Mouse (Mus musculus): ENCODE data around the gene Rnf141.

Gene Rnf141

DNA sequence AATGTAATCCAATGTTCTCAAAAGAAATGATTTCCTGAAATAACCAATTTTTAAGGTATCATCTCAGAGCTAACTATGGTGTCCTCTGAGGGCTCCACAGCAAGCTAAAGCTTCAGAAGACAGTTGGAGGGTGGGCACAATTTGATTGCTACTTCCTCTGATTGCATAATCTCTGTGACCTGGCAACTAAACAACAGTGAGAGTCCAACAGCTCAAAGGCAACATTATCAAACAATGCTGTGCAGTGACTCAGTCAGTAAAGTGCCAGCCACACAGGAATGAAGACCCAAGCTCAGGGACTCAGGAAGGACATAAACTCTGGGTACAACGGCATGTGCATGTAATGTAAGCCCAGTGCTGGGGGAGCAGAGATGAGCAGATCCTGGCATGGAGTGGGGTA lies 11.2 kb downstream of the Rnf141 start:
- no peak for DNase-seq (ENCODE audit: low spot score)

DNA sequence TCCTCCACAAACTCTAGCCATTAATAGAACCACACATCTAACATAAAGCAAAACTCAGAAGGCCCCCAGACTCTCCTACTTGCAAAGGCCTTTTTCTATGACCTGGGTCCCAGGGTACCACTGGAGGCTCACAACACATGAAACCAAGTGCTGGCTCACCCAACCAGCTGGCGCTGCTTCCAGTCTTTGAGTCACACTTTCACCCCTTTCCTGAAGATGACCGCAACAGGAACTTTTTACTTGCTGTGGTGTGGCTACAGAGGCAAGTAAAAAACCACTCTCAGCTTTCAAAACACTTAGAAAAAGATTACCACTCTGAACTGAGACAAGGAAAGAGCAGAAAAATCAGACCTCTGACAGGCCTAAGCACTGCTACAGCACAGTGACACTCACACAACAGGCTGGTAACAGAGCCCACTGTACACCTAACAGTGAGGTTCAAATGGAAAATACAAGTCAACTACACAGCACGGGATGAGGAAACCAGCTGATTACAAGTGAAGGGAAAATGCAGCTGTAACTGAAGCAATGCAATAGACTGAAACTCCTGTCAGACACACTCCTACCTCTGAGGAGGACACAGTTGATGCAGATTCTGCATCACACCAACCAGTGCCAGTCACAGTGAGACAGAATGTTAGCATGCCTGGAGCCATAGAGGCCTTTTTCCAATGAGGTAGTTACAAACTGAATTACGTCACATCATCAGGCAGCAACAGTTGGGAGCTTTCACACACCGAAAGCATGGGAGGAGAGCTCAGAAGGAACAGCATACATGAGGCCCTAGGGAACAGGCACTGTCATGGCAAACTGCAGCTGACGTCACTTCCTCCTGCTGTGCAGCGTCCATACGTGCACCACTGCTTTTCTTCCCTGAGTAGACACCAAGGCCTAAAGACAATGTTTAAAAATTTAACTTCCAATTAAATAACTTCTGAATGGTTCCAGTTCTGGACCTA lies 20.0 kb downstream of the Rnf141 start:
- no peak for DNase-seq (ENCODE audit: low spot score)

DNA sequence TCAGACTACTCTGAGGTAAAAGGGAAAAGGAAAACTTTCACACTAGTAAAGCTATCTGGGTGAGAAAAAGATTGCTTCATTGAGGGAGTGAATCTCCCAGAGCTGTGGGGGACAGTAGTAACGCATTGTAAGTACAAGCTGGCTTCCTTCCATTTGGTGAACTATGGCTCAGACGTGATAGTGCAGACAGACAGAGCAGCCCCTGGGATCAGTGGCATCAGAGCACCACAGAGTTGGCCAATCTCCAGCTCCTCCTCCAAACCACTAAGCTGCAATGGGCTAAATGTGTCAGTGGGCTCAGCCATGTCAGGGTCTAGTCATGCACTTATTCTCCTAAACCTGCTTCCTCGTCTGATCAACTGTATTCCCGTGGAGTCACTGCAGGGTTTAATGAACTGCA lies 20.7 kb downstream of the Rnf141 start:
- no peak for DNase-seq (ENCODE audit: low spot score)

DNA sequence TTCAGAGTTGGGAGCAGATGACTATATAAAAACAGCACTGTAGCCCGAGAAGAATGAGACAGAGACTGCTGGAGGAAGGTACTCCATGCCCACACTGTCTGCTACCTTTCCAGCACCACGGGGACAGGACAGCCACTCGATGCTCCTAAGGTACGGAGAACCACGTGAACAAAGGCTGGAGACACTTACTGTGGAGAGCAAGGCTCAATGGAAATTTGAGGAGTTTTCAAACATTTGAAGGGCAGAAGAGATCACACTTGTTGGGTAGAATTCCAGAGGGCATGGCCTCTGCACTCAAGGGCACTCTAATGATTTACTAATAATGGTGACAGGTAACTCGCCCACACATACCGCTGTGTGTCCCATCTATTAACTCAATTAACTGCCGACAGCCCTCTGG lies 21.2 kb downstream of the Rnf141 start:
- DNase-seq (ENCODE audit: low spot score) = no peak

DNA sequence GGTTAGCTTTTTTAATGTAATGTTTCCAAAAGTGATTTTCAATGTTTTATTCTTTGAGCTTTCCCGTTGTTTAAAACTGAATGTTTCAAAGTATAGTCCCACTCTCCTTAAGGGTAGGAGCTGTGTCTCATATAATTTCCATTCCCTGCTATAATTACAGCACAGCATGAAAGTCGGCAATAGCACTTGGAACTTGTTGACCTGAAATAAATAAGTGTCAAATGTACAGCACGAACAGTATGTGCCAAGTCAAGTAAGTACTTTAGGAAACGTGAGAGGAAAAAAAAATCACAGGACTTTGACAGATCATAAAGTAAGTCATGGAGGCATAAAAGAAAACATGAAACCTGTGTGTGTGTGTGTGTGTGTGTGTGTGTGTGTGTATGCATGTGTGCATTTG lies 22.2 kb downstream of the Rnf141 start:
- no peak for DNase-seq (ENCODE audit: low spot score)

DNA sequence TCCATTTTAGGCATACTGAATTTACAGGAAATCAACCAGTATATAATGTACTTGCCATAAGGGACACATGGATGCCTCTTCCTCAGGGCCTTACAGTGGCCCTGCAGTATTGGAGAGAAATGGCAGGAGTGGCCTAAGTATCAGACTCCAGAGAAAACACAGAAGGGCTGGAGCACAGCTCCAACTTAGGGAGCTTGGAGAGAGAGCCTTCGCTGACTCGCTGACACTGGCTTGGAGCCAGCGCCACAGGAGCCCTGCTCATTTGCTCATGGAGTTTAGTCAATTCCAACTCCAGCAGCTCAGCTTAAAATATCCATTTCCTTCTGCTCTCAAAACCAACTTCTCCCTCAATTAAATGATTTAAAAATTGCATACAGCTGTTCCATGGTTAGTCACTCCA lies 22.6 kb downstream of the Rnf141 start:
- DNase-seq (ENCODE audit: low spot score) = no peak

DNA sequence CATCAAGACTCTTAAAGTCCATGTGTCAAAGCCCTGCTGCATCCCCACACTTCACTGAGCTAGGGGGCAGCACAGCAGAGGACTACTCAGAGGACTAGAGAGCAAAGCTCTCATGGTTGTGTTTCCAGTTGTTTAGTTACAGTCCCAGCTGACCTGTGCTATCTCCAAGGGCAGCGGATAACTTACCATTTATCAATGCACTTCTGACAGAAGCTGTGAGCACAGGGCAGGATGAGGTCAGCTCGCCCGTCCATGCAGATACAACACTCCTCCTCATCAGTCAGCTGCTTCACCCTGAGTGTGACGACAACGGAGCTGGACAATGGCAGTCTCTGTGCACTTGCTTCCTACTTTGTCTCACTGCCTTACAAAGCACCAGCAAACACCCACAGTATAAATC lies 23.2 kb downstream of the Rnf141 start:
- no peak for DNase-seq (ENCODE audit: low spot score)

DNA sequence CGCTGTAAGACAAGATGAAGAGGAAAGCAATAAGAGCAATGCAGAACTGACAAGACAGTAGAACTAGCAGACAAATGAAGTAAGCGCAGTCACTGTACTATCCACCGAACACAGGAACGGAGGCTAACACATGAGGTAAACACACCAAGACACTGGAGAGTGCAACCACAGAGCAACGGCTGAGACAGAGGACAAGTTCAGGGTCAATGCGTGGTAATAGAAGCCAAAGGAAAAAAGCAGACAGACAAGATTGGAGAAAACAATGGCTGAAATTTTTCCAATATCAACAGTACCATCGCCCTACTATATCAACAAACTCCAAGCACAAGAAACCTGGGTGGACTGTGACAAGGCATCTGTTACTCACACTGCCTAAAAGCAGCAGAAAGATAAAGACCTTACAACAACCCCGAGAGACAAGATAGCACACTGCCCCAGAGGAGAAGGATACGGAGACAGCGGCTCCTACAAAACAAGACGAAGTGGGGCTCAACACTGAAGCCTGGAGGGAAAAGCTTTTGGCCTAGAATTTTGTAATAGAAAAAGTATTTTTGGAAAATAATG lies 25.4 kb downstream of the Rnf141 start:
- DNase-seq (ENCODE audit: low spot score) = peak; percentile 68

DNA sequence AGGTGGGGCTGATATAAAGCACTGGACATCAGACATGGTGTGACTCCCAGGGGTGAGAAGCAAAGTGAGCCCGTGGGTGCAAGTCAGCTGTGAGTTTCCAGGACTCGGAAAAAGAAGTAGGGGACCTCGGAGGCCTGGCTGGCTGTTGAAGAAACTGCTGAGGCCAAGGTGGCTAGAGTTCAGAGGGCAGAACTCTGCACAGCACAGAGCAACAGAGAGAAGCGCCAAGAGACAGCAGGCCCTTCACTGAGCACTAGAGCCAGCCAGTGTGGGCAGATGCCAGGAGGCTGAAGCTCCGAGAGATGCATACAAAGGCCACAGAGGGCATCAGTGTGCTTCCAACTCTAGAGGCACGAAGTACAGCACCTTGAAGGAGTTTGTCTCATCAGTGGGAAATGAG lies 26.1 kb downstream of the Rnf141 start:
- no peak for DNase-seq (ENCODE audit: low spot score)

DNA sequence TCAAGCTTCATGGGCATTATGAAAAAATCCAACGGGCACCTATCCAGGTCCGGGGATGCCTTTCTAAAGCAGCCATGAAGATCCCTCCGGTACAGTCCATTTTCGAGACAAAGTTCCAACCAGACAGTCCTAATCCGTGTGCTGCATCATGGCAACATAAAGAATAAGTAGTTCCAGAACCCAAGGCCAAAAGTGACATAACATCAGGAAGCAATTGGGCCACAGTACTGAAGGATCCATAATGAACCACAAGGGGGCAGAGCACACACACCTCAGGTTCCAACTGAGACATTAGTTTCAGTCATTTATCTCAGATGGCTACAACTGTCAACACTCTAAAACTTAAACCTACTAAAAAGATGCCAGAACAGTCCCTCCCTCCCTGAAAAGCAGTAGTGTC lies 28.2 kb downstream of the Rnf141 start:
- DNase-seq (ENCODE audit: low spot score) = peak; percentile 76

DNA sequence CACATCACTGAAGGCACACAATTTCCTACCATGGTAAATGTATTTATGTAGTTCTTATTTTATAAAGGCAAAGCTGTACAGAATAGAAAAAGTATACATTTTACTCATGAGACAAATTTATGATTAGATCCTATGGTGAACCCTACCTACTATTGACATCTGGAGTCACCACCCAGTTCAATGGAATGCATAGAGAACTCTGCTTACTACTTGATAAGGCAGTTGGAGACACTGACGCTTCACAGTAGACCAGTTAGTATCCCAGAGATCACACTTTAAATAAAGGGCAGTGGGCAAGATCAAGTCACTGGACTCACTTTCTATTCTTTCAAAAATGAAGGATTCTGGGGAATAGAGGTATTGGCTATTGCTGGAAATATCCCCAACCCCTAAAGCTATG lies 30.3 kb downstream of the Rnf141 start:
- peak; percentile 47 for DNase-seq (ENCODE audit: low spot score)

DNA sequence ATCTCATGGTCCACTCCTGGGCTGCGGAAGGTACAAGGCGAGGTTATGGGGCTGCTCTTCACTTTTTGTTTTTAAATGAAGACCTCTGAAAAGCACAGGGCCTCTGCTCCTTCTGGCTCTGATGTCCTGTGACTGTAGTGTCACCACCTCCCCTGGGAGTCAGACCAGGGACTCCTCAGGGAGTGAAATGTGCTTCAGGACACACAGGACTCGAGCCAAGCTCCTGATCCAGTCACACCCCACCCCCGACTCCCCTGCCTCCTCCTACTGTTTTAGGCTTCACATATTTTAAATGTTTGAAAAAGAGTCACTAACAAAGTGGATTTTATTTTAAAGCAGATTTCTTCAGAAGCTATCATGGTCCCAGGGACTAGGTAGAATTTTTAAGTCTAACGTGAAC lies 32.7 kb downstream of the Rnf141 start:
- no peak for DNase-seq (ENCODE audit: low spot score)

DNA sequence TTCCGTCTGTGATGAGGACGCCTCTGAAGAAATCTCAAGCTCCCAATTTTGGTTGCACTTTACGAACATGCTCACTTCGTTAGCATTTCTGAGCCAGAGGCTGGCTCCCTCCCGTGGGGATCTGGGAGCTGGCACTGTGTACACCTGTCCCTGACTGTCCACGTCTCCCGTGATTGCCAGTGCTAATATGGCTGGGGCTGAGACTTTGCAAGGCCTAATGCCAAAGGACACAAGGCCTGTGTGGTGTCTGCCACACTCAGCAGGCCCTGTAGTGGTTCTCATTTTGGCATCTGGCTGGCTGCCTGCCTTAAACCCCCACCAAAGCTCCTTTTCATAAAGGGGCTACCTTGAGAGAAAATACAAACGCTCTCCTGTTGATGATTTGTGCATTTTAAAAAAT lies 33.3 kb downstream of the Rnf141 start:
- DNase-seq (ENCODE audit: low spot score) = no peak

DNA sequence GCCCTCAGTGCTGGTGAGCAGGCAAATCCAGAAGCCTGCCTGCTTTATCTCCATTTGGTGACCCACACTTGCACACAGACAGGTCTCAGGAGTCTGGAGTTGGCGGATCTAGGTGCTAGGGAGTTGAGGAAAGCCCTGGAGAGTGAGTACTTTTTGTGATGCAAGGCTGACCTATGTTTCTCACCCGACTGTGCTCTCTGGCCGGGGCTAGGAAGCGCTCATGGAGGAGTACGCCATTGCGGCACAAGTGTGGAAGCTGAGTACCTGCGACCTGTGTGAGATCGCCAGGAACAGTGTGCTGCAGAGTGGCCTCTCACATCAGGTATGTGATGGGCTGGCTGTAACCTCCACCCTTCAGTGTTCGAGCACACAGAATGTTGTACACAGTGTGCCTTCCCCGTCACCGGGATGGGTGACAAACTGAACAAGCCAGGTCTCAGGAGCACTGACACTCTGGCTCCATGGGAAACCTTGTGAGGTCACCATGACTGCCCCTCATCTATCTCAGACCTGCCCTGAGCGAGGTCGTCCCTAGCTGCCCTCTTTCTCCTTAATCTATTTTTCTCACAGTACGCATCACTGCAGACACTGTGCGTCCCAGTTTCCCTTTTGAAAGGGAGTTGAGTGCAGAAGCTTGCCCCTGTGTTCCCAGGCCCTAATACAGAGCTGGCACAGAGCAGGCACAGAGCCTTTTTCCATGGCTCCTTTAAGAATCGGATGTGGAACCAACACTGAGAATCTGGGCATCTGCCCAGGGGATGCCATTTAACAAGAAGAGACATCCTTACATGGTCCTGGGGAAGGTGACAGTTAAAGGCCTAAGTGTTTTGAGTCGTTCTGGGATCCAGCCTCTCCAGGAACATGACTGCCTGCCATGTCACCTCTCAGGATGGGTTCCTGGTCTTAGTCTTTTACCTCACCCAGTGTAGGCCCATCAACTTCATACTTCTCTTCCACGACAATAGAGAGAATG lies 34.4 kb downstream of the Rnf141 start:
- no peak for DNase-seq (ENCODE audit: low spot score)

DNA sequence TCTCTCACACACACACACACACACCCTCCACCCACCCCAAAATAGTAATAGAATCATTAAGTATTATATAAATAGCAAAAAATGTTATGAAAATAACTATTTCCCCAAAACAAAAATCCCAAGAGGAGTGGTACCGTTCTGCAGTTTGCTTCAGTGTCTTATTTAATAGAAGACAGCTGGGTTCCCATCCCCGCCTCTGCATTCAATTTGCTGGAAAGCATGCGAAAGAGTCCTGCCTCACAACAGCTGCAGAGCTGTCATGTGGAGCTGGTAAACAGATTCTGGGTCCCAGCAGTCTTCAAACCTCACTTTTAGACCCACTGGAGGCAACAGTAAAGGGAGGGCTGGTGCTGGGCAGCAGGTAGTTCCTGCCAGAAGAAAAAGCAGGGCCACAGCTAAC lies 35.3 kb downstream of the Rnf141 start:
- no peak for DNase-seq (ENCODE audit: low spot score)

DNA sequence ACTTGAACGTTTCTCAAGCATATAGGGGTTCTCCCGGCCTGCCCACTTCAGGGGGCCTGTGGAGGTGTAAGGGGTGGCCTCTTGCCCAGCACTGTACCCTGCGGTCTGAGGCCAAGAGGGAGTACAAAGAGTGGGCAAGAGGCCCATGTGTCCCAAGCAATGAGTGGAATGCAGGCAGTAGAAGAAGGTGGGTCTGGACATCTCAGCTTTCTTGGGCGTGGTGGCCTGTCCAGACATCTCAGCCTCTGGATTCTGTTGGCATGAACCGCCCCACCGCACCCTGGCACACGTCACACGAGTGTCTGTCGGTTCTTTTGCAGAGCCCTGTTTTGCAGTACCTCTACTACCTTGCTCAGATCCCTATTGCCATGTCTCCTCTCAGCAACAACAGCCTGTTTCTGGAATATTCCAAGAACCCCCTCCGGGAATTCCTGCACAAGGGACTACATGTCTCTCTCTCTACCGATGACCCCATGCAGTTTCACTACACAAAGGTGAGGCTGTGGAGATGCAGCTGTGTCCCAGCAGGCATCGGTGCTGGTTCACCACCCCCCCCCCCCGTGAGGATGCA lies 36.7 kb downstream of the Rnf141 start:
- DNase-seq (ENCODE audit: low spot score) = no peak

DNA sequence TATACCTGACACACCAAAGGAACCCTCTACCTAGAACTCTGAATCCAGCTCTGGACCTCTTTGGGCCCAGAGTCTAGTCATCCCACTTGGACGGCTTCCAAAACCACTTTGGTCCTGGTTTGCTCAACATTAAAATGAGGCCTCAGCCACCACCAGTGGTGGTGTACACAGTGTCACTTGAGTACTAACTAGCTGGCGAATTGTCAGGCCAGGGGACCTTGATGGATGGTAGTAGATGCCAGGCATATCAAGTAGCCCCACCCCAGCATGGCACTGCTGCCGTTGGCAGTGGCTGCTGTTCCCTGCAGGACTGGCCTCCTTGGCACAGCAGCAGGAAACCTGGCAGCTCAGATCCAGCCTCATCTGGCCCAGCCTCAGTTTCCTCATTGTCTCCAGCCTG lies 40.0 kb downstream of the Rnf141 start:
- DNase-seq (ENCODE audit: low spot score) = no peak

DNA sequence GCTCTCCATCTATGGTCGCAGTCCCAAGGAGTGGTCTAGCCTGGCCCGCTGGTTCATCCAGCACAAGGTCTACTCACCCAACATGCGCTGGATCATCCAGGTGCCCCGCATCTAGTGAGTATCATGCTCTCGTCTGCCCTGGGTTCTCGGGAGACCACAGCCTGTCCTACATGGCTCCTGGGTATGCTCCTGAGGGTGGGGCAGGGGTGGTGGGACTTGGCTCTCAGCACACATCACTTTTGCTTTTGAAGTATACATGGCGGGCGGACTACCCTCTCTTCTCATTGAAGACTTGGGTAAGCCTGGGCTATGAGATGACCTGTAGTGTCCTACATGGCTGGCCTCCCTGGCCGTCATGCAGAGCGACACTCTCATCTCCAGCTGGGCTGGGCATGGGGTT lies 41.1 kb downstream of the Rnf141 start:
- no peak for DNase-seq (ENCODE audit: low spot score)

DNA sequence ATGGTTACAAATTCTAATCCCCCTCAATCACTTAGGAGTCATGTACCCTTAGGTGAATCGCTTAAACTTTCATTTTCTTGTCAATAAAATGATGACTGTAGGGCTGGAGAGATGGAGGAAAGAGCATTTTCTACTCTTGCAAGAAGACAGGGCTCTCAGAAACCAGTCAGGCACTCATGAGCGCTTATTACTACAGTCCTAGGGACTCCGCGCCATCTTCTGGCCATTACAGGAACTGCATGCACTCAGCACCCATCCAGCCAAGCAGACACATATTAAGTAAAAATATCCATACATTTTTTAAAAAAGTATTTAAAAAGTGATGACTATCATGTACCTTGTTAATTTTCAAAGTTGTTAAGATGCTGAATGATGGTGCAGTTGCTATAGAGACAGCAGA lies 43.2 kb downstream of the Rnf141 start:
- DNase-seq (ENCODE audit: low spot score) = peak; percentile 81

DNA sequence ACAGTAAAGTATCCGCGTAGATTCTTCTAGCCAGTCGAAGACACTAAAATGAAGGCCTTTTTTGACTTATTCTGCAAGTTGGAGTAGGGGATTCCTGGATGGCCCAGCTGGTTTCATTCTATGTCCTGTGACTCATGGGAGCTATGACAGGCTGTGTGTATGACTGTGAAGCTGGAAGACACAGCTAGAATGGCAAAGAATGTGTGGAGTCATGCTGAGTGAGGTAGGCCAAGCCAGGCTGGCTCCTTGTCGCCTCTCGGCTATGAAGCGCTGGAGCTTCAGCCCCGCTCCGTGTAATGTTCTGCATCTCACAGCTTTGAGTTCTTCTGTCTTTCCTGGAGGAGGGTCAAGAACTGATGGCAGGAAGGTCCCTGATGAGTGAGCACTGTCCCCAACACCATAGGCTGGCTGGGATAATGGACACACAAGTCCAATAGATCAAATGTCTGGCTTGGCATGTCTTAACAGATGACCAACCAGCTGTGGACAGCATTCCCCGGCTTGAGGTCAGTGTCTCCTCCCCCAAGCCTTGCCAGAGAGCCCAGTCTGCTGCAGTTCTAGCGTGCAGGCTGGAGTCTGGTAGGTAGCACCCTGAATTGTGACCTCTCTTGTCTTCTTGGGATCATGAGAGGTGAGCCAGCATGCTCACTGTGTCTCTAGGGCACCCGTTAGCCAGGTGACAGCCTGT lies 46.4 kb downstream of the Rnf141 start:
- DNase-seq (ENCODE audit: low spot score) = no peak

DNA sequence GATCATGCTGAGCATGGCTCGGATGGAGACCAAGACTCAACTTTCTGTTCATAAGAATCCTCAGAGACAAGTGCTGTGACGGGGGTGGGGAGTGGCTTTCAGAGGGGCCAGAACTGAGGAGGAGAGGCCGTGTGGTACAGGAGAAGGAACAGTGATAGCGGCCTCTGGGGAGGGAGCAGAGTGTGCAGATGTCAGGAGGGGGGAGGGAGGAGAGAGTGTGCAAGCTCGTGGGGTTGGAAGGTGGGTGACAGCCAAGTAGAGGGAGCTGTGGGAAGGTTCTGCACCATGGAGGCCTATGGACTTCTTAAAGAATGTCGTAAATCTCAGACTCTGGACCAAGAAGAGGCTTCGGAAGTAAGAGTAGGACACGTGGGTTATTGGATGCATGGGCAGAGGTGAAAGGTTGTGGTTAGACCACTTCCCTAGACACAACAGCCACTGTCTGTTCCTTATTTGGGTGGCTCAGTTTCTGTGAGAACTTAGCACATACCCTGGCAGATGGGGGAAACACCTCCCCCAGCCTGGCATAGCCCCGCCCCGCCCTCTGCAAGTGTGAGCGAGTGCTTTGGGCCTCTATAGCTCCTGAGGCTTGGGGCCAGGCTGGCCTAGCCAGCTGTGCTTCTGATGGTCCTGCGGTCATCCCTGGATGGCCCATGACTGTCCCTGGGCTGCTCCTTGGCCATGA lies 47.7 kb downstream of the Rnf141 start:
- DNase-seq (ENCODE audit: low spot score) = no peak
